Mouse (Mus musculus) E14TG2a.4 (cell line): ENCODE data around the gene St3gal3.

Experiments
- H3K27me3 ChIP-seq: 2 replicates; pipeline ENCODE4 v1.6.1; 2014; ENCODE audit warnings: low read length, control low read depth; ENCODE audit not compliant: insufficient read depth
- H3K36me3 ChIP-seq: 2 replicates; pipeline ENCODE4 v1.6.1; 2014; ENCODE audit warnings: low read length, control low read depth; ENCODE audit not compliant: insufficient read depth
- H3K4me1 ChIP-seq: replicated peaks from 2 replicates; pipeline ENCODE4 v1.6.1; 2014; ENCODE audit warnings: low read depth, low read length, control low read depth
- H3K4me3 ChIP-seq: replicated peaks from 2 replicates; pipeline ENCODE4 v1.5.1; 2014; ENCODE audit warnings: mild to moderate bottlenecking, low read length
- H3K9me3 ChIP-seq: 2 replicates; pipeline ENCODE4 v1.6.1; 2014; ENCODE audit warnings: low read length, control low read depth
- CTCF ChIP-seq: conservative IDR thresholded peaks from 2 replicates; pipeline ENCODE4 v1.5.1; 2014; ENCODE audit warnings: low read length
- NANOG ChIP-seq: IDR thresholded peaks from 2 replicates; pipeline ENCODE4 v1.6.1; 2014; ENCODE audit warnings: borderline replicate concordance, low read length, mixed read lengths
- POU5F1 ChIP-seq: IDR thresholded peaks from 2 replicates; pipeline ENCODE4 v1.6.1; 2014; ENCODE audit warnings: low read length, borderline replicate concordance

Gene St3gal3

DNA sequence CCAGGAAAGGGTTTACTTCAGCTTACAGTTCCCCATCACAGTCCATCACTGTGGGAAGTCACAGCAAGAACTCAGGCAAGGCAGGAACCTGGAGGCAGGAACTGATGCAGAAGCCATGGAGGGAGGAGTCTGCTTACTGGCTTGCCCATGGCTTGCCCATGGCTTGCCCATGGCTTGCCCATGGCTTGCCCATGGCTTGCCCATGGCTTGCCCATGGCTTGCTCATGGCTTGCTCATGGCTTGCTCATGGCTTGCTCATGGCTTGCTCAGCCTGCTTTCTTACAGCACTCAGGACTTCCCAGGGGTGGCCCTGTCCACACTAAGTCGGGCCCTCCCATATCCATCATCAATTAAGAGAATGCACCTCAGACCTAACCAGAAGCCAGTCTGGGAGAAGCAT is 58.1 kb downstream of the St3gal3 start:
- 0 out of 2 replicates have a peak, but pooled peaks cover 3% of the 10 kb centered on the region for H3K9me3 ChIP-seq

GRCm38 (mm10) chr4:118075343-118075742 is 59.4 kb downstream of the St3gal3 start:
- Histone ChIP-seq H3K9me3 (0 out of 2 replicates have a peak, but pooled peaks cover 3% of the 10 kb centered on the region), H3K4me1 (peaks cover 60% of the 10 kb centered on the region), H3K4me3 (no peak overlapping the region), H3K27me3 (no peaks in the 10 kb centered on the region), H3K36me3 (no peaks in the 10 kb centered on the region)
- TF ChIP-seq NANOG: no peak
- no peak for TF ChIP-seq CTCF
- TF ChIP-seq POU5F1: no peak

More for the DNA sequence above, 58.1 kb downstream of the St3gal3 start:
- no peak for TF ChIP-seq POU5F1
- TF ChIP-seq NANOG: no peak
- TF ChIP-seq CTCF: no peak
- no peak overlapping the region for H3K4me3 ChIP-seq
- H3K36me3 ChIP-seq: no peaks in the 10 kb centered on the region
- H3K27me3 ChIP-seq: no peaks in the 10 kb centered on the region
- H3K4me1 ChIP-seq: peaks cover 51% of the 10 kb centered on the region

- TF ChIP-seq NANOG: no peak
- no peak for TF ChIP-seq POU5F1
- TF ChIP-seq CTCF: peak; percentile 33
- H3K4me1 ChIP-seq: peaks cover 64% of the 10 kb centered on the region
- 0 out of 2 replicates have a peak, but pooled peaks cover 3% of the 10 kb centered on the region for H3K9me3 ChIP-seq
- H3K27me3 ChIP-seq: no peaks in the 10 kb centered on the region
- no peaks in the 10 kb centered on the region for H3K36me3 ChIP-seq
- H3K4me3 ChIP-seq: no peak overlapping the region
Observed at GRCm38 (mm10) chr4:118074236-118074635, 60.5 kb downstream of the St3gal3 start.

- peaks cover 53% of the 10 kb centered on the region for H3K4me1 ChIP-seq
- TF ChIP-seq CTCF (no peak), NANOG (no peak)
- no peaks in the 10 kb centered on the region for H3K36me3 ChIP-seq
- H3K4me3 ChIP-seq: no peak overlapping the region
- H3K27me3 ChIP-seq: no peaks in the 10 kb centered on the region
- H3K9me3 ChIP-seq: 0 out of 2 replicates have a peak, but pooled peaks cover 3% of the 10 kb centered on the region
Observed at GRCm38 (mm10) chr4:118073128-118073527, 61.6 kb downstream of the St3gal3 start.

- Histone ChIP-seq H3K9me3 (0 out of 2 replicates have a peak, but pooled peaks cover 3% of the 10 kb centered on the region), H3K36me3 (no peaks in the 10 kb centered on the region), H3K27me3 (no peaks in the 10 kb centered on the region), H3K4me1 (peaks cover 43% of the 10 kb centered on the region), H3K4me3 (0 out of 2 replicates have a peak overlapping the region, but pooled peaks have one; percentile 7)
- no peak for TF ChIP-seq CTCF
- TF ChIP-seq POU5F1: no peak
- no peak for TF ChIP-seq NANOG
Observed at GRCm38 (mm10) chr4:118071891-118072290, 62.8 kb downstream of the St3gal3 start.

DNA sequence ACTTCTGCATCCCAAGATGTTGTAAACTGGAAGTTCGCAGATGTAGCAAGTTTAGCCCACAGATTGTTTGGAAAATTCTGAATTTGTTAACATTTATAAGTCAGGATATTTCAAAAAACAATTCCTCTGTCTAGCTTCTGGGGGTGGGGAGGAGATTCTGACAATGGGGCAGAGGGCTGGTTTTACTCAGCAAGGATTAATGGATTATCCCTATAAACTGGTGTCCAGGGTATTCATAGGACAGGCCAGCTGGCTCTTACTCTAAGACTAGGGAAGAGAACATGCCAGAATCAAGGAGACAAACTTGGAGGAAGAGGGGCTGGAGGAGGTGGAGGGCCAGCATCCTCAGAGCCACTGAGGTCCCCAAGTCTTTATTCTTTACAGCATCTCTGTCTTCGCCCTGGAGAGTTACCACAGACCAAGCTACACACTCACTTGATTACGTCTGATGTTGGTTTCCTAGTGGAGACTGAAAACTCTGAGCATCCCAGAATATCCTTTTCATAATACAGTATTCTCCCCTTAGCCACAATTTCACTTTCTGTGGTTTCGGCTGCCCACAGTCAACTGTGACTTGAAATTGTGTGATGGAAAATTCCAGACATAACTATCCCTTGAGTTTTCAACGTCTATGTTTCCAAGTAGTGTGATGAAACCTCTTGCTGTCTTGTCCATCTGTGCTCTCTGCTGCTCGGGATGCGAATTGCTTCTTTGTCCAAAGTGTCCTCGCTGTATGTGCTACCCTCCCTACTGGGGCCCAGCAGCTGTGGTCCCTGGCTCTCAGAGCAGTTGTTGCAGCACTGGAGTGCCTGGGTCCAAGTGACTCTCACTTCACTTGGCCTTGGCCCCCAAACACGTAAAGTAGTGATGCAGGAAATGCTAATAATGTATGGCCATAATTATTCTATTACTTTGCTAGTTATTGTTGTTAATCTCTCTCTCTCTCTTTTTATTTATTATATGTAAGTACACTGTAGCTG is 64.2 kb downstream of the St3gal3 start:
- no peak overlapping the region for H3K4me3 ChIP-seq
- 0 out of 2 replicates have a peak, but pooled peaks cover 3% of the 10 kb centered on the region for H3K9me3 ChIP-seq
- peaks cover 31% of the 10 kb centered on the region for H3K4me1 ChIP-seq
- no peaks in the 10 kb centered on the region for H3K27me3 ChIP-seq
- TF ChIP-seq CTCF (no peak), NANOG (no peak), POU5F1 (no peak)
- no peaks in the 10 kb centered on the region for H3K36me3 ChIP-seq

DNA sequence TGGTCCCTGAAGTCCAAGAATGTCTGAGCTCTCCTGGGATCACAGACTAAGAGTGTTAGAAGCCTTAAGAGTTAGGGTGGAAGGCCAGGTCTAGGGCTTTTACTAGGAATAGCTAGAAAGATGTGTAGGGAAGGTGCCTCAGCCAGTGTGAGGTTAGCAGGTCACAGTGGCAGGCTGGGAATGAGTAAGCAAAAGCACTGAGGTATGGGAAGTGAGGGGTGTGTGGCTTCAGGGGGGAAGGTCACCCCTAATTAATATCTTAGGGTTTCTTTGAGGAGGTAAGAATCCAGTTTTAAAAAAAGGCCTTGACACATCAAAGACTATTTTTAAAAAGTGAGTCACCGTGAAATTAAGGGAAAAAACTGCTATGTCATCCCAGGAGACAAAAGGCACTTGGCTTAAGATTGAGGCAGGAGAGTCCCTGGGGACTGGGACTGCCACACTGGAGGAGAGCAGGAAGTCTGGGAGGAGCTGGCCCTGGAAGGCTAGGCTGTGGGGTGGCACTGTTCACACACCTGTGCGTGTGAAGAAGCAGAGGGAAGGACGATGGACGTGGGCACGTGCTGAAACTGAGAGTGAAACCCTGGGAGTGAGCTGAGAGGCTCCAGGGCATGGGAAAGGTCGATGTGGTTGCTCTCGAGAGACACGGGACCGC is 72.8 kb downstream of the St3gal3 start:
- Histone ChIP-seq H3K4me3 (peak overlapping the region; percentile 21), H3K36me3 (no peaks in the 10 kb centered on the region), H3K27me3 (no peaks in the 10 kb centered on the region), H3K4me1 (peaks cover 71% of the 10 kb centered on the region), H3K9me3 (no peaks in the 10 kb centered on the region)
- no peak for TF ChIP-seq NANOG
- no peak for TF ChIP-seq CTCF
- TF ChIP-seq POU5F1: no peak

DNA sequence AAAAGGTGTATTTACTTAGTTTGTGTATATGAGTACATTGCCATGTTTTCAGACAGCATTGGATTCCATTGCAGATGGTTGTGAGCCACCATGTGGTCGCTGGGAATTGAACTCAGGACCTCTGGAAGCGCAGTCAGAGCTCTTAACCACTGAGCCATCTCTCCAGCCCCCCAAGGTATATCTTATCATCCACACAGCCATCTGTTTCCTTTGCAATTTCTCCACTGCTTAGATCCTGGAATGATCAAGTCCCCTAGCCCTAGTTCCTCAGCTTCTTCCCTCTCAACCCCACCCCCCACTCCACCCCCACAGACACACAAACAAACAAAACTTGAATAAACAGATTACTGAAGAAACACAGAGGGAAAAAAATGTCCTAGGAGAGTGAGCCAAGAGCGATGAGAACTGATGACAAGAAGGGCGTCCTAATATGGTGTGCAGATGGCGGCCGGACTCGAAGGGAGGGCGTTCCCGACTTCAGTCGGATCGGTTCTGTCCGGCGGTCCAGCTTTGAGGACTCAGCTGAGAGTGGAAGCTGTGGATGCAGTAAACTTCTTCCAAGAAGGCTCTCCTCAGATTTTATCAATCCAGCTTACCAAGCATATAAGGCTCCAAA is 73.7 kb downstream of the St3gal3 start:
- Histone ChIP-seq H3K4me3 (peak overlapping the region; percentile 21; the same call in 1 of the 2 replicates), H3K4me1 (peaks cover 74% of the 10 kb centered on the region), H3K9me3 (peaks cover 6% of the 10 kb centered on the region), H3K36me3 (peaks cover 5% of the 10 kb centered on the region; the same call in 1 of the 2 replicates), H3K27me3 (no peaks in the 10 kb centered on the region)
- no peak for TF ChIP-seq CTCF
